Mouse (Mus musculus) lung, embryonic 14.5 days (tissue): ENCODE results near the gene Slc25a17. TPM values are rescaled to one million over a fixed set of nuclear protein-coding genes. Genes with fewer than 3 reads are reported as not detected.

Experiments
- ATAC-seq: fragments of 200-750 bp; cut with Nextera tagmentation; 2 replicates; pipeline ENCODE4 v1.8.0; 2017; ENCODE audit warnings: mild to moderate bottlenecking, moderate TSS enrichment, moderate library complexity; ENCODE audit not compliant: insufficient read depth
- DNase-seq: peaks from one replicate; pipeline ENCODE4 v3.0.0-alpha.2; 2015
- H3K27ac ChIP-seq: fragments of 300-500 bp; sonication (generic); 2 replicates; pipeline ENCODE4 v1.5.1; 2014; ENCODE audit warnings: low read depth, mild to moderate bottlenecking, moderate library complexity
- H3K27me3 ChIP-seq: fragments of 300-500 bp; sonication (generic); 2 replicates; pipeline ENCODE4 v1.6.1; 2014; ENCODE audit warnings: low read length, control low read depth; ENCODE audit not compliant: insufficient read depth
- H3K36me3 ChIP-seq: fragments of 300-500 bp; sonication (generic); 2 replicates; pipeline ENCODE4 v1.6.1; 2014; ENCODE audit warnings: control low read depth; ENCODE audit not compliant: insufficient read depth
- H3K4me1 ChIP-seq: fragments of 300-500 bp; sonication (generic); 2 replicates; pipeline ENCODE4 v1.6.1; 2014; ENCODE audit warnings: antibody characterized with exemption, control low read depth; ENCODE audit not compliant: insufficient read depth
- H3K4me2 ChIP-seq: fragments of 300-500 bp; sonication (generic); 2 replicates; pipeline ENCODE4 v1.6.1; 2014; ENCODE audit warnings: mild to moderate bottlenecking
- H3K4me3 ChIP-seq: fragments of 300-500 bp; sonication (generic); 2 replicates; pipeline ENCODE4 v1.5.1; 2014; ENCODE audit warnings: low read depth, low read length
- H3K9ac ChIP-seq: fragments of 300-500 bp; sonication (generic); 2 replicates; pipeline ENCODE4 v1.6.1; 2014
- H3K9me3 ChIP-seq: fragments of 300-500 bp; sonication (generic); 2 replicates; pipeline ENCODE4 v1.6.1; 2016; ENCODE audit warnings: low read depth, low read length, control low read depth
- CTCF ChIP-seq: IDR thresholded peaks from 2 replicates; pipeline ENCODE4 v1.5.1; 2016; ENCODE audit warnings: antibody characterized with exemption, low read depth
- WGBS: fragments of 180-500 bp; shearing (Covaris S2); extraction: QIAGEN DNeasy Blood & Tissue Kit; methylation state at CpG from one replicate; pipeline ENCODE4 v1.1.7; 2014; 5-methylcytosine and 5-hydroxymethylcytosine counted together
- polyA plus RNA-seq: library from polyadenylated mRNA; unstranded; fragments of >200 nt; fragmentation: Nextera tagmentation; extraction: Ambion mirVana; gene quantifications from 2 replicates; pipeline ENCODE4 v1.2.1, GENCODE M21; 2014

The Slc25a17 gene
- polyA plus RNA-seq, 1 experiment from 2014 or later = 109 TPM

DNA sequence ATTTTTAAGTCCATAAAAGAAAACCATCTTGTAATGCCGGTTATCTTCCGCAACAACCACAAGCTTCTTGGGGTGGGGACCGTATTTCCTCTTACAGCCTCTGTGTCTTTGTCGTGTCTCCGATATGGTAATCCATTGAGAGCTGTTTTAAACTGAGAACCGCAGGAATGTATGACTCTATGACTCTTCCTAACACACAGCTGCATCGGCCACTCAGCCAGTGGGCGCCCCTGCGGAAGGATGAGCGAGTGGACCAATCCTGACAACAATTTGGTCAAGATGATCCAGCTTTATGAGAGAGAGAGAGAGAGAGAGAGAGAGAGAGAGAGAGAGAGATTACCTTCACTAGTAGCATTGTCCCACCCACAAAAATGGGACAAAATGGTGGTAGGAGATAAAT lies 65.7 kb downstream of the Slc25a17 start:
- Histone ChIP-seq H3K9me3 (no peaks in the 10 kb centered on the region), H3K4me3 (no peak overlapping the region), H3K9ac (no peak overlapping the region), H3K36me3 (no peaks in the 10 kb centered on the region), H3K4me1 (no peaks in the 10 kb centered on the region), H3K27ac (no peak overlapping the region), H3K4me2 (no peak overlapping the region), H3K27me3 (no peaks in the 10 kb centered on the region)
- no peak for DNase-seq
- no peak for ATAC-seq
- 90% methylated on average over 10 of the region's 10 CpGs for WGBS
- no peak for TF ChIP-seq CTCF

GRCm38 (mm10) chr15:81294386-81294785 lies 66.2 kb downstream of the Slc25a17 start:
- Histone ChIP-seq H3K27ac (no peak overlapping the region), H3K36me3 (no peaks in the 10 kb centered on the region), H3K27me3 (no peaks in the 10 kb centered on the region), H3K4me1 (no peaks in the 10 kb centered on the region), H3K4me3 (no peak overlapping the region), H3K9ac (no peak overlapping the region), H3K9me3 (no peaks in the 10 kb centered on the region), H3K4me2 (no peak overlapping the region)
- no peak for ATAC-seq
- no peak for TF ChIP-seq CTCF
- WGBS = 67% methylated on average over 12 of the region's 12 CpGs
- DNase-seq = no peak

DNA sequence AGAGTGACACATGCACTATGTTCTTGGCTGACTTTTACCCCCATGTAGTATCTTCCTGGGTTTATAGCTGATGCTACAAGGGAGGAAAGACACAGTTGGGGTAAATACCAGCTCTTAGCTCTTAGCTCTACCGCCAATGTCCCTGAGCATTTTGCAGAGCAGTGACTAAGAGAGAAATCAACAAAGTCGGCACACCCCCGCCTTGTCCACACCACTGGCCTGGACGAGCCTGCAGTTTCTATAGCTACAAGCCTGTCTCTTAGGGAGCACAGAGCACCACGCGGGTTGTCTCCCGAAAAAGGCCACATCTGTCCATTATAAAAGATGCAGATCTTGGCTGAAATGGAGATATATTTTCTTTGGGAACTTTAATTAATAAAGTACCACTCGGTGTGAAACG lies 69.9 kb downstream of the Slc25a17 start:
- 83% methylated on average over 9 of the region's 9 CpGs for WGBS
- Histone ChIP-seq H3K4me1 (no peaks in the 10 kb centered on the region), H3K4me2 (no peak overlapping the region), H3K36me3 (no peaks in the 10 kb centered on the region), H3K9me3 (no peaks in the 10 kb centered on the region), H3K4me3 (no peak overlapping the region), H3K27me3 (no peaks in the 10 kb centered on the region), H3K9ac (no peak overlapping the region), H3K27ac (no peak overlapping the region)
- TF ChIP-seq CTCF = no peak
- ATAC-seq (no peak), DNase-seq (no peak)

- no peak for DNase-seq
- Histone ChIP-seq H3K27ac (no peak overlapping the region), H3K36me3 (no peaks in the 10 kb centered on the region), H3K9me3 (no peaks in the 10 kb centered on the region), H3K4me2 (no peak overlapping the region), H3K4me3 (no peak overlapping the region), H3K27me3 (no peaks in the 10 kb centered on the region), H3K4me1 (no peaks in the 10 kb centered on the region), H3K9ac (no peak overlapping the region)
- ATAC-seq = no peak
- TF ChIP-seq CTCF = peak; percentile 44
- WGBS = 91% methylated on average over 4 of the region's 4 CpGs
These were observed 70.4 kb downstream of the Slc25a17 start for GRCm38 (mm10) chr15:81290230-81290629.

DNA sequence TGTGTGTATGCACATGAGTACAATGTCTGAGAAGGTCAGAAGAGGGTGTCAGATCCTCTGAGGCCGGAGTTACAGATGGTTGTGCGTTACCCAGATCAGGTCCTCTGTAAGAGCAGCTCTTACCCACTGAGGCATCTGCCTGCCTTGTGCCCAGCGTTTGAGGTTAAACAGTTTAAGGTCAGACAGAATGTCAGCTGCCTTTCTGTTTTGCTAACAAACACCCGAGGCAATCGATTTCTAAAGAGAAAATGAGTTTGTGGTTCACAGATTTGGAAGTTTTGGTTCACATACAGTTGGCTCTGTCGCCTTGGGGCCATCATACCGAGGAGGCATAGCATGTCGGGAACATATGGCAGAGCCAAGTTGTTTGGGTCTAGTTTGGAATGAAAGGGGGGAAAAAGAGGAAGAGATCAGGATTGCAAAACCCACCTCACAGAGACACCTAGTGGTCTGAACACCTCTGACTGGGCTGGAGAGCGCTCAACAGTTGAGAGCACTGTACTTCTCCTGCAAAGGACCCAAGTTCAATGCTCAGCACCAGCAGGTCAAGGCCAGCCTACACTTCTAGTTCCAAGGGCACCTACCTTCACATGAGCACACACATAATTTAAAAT lies 76.4 kb downstream of the Slc25a17 start:
- ATAC-seq (no peak), DNase-seq (peak; percentile 19)
- Histone ChIP-seq H3K27ac (no peak overlapping the region), H3K36me3 (no peaks in the 10 kb centered on the region), H3K4me3 (no peak overlapping the region), H3K9me3 (no peaks in the 10 kb centered on the region), H3K27me3 (no peaks in the 10 kb centered on the region), H3K4me1 (no peaks in the 10 kb centered on the region), H3K4me2 (no peak overlapping the region), H3K9ac (no peak overlapping the region)
- TF ChIP-seq CTCF = 0 out of 2 replicates have a peak, but pooled peaks have one; percentile 19
- 72% methylated on average over 9 of the region's 9 CpGs for WGBS

DNA sequence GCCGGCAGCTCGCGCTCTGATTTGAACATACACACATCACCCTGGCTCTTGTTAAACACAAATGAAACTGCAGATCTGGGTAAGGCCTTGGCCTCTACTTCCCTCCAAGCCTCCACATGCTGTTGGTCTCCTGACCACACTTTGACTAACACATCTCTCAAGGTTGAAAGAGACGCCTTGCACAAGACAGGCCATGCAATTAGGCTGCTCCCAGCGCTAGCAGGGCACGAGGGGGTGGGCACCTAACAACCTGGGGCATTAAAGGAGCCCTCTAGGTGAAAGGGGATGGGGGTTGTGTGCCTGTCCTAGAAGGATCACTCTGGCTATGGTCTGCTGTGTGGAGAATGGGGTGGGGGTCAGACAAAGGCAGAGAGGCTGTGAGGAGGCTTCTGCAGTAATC lies 81.9 kb downstream of the Slc25a17 start:
- Histone ChIP-seq H3K27me3 (no peaks in the 10 kb centered on the region), H3K4me2 (no peak overlapping the region), H3K4me3 (no peak overlapping the region), H3K4me1 (peaks cover 3% of the 10 kb centered on the region; the same call in 1 of the 2 replicates), H3K9me3 (no peaks in the 10 kb centered on the region), H3K27ac (no peak overlapping the region), H3K9ac (no peak overlapping the region), H3K36me3 (no peaks in the 10 kb centered on the region)
- DNase-seq = no peak
- 79% methylated on average over 6 of the region's 6 CpGs for WGBS
- no peak for ATAC-seq
- no peak for TF ChIP-seq CTCF

DNA sequence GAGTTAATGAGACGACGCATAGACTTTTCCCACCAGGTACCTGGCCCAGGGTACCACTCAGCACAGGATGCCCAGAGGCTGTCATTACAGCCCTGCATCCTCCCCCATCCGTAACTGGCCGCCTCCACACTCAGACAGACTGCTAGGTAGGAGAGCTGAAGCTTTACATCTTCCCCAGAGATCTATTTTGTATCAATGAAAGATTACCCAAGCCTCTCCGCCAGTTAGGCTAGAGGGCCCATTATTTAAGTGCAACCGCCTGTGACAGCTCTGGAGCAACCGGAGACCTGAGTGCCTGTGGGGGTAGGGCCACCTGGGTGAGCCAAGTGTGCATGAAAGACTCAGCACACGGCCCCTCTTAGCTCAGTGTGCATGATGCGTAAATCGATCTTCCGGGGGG lies 82.7 kb downstream of the Slc25a17 start:
- DNase-seq (no peak), ATAC-seq (no peak)
- Histone ChIP-seq H3K4me2 (no peak overlapping the region), H3K4me3 (no peak overlapping the region), H3K27ac (no peak overlapping the region), H3K9ac (no peak overlapping the region), H3K9me3 (no peaks in the 10 kb centered on the region), H3K27me3 (no peaks in the 10 kb centered on the region), H3K36me3 (no peaks in the 10 kb centered on the region), H3K4me1 (peaks cover 3% of the 10 kb centered on the region; the same call in 1 of the 2 replicates)
- WGBS = 27% methylated on average over 11 of the region's 11 CpGs
- no peak for TF ChIP-seq CTCF
